Mouse (Mus musculus) layer of hippocampus, adult 9-10 months (tissue): ENCODE measurements around the gene Suv39h1.
"Not testable (repeated sequence)": the region's sequence is repeated elsewhere in the genome, so short reads cannot be mapped to it uniquely, and the experiment has no call there.

Source experiments
- DNase-seq: peaks from one replicate; pipeline ENCODE4 v3.0.0; 2022; ENCODE audit warnings: low spot score

Suv39h1 gene

DNA sequence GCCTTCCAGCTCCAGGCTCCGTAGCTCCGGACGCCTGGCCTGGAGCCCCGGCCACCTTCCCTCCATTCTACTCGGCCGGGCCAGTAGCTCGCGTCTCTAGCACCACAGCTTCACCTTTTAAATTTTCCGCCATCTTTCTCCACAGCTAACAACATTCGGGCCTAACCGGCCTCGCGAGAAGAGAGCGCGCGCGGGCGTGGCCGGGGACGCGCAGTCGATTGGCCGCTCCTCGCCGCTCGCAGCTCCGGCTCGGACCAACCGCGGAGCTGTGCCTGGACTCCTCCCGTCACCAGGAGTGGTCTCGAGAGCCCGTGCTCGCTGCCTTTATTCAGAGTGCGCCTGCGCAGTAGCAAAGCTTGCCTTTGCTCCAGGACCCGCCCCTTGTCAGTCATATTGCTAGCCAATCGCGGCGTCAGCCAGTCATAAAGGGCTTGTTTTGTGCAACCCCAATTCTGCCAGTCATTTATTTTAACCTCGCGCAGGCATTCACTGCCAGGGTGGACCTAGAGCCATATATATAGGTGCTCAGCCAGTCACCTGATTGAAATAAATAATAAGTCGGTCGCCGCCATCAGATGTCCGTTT lies at the start of gene Suv39h1:
Suv39h1 (minus strand) TSS at position 331 of the 585 bp plus-strand sequence.
- DNase-seq = peak; percentile 79

DNA sequence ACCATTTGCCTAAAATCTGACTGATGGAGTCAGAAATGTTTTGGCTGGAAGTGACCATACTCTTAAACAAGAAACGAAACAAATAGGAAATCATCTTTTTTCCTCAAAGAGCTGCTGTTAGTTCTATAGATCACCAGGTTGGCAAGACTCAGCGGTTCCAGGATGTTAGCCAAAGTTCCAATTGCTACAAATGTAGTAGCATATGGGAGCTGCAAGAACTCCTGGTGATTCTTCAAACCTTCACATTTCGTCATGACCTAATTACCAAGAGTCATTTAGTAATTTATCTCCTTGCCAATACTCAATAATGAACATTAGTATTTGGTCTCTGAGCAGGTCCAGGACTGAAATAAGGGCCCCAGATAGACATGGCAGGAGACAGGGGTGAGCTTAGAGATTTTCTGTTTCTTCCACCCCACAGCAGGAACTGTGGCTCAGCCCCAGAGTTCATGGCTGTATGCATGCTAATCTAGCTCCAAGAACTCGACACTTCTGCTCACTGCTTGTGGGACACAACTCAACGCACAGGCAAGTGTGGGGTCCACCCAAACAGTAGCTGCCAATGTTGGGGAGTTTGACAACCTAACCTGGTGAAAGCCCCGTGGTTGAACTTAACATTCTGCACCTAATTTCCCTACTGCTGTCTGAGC lies 49.4 kb upstream of the Suv39h1 start:
- DNase-seq = no peak

DNA sequence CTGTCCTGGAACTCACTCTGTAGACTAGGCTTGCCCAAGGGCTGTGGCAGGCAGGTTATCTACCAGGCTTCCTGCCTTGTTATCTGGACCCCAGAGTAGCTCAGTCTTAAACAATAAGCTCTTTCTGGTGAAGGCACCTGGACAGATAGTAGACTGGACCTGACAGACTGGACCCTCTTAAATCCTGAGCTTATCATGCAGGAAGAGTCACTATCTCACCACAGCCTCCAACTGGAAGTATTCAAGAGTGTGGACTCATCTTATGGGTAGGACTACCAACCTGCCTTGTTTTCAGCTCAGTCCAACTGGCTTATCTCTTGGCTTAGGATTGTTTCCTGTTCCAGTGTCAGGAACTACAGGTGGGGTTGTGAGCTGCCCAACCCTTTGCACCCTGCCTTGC lies 42.7 kb upstream of the Suv39h1 start:
- no peak for DNase-seq

DNA sequence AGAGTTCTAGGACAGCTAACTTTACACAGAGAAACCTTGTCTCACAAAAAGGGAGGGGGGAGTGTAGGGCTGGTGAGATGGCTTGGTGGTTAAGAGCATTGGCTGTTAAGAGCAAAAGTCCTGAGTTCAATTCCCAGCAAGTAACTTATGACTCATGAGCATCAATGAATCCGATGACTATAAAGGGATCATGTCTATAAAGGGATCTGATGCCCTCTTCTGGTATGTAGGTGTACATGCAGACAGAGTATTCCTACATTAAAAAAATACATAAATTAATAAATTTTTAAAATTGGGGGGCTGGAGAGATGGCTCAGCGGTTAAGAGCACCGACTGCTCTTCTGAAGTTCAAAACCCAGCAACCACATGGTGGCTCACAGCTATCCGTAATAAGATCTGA lies 40.7 kb upstream of the Suv39h1 start:
- DNase-seq = no peak

DNA sequence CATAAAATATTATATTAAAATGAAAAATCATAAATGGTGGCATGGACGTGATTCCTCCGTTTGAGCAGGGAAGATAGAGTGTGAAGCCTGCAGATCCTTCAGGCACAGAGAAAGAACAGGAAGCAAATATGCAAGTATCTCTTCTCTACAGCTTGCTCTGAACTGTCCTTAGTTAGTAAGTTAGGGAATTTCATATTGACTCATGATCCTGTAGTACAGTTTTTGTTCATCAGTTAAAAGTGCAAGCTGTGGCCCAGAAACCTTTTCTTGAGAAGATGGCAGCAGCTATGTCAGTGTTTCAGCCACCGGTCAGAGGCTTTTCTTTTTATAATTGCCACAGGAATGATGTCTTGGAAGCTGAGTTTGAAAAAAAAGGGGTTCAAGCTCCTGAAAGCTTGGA lies 30.5 kb upstream of the Suv39h1 start:
- no peak for DNase-seq

DNA sequence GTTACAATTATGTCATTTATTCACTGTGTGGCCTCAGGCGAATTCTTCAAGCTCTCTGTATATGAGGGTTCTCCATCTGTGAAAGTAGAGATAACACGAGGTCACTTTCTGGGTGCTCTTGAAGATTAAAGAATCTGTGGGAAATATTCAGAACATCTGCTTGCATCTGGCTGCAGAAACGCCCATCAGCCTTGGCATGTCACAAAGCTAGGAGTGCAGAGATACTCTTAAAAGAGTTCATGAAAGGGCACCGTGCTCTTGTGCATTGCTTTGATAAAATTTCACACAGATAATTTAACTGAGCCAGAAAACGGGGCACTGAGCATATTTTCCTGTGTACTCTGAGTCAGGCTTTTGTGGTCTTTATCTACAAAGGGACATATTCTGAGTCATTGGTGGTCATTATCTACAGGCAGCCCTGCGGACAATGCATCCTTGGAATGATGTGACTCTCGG lies 27.7 kb upstream of the Suv39h1 start:
- no peak for DNase-seq

DNA sequence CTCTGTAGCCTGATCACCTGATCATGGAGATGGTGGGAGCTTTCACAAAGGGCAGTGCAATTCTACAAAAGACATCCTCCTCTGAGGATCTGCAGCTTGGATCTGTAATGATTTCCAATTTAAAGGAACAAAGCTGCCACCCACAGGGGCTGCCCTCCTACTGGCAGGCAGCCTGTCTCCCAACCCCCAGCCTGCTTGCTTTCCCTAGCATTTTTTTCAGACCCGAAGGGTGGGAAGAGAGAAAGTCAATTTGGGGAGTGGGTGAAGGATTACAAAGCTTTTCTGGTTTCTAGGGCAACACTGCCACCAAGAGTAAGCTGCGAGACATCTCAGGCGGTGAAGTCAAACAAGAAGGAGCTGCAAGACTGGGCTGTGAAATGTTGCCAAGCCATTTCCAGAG lies 26.5 kb upstream of the Suv39h1 start:
- no peak for DNase-seq

DNA sequence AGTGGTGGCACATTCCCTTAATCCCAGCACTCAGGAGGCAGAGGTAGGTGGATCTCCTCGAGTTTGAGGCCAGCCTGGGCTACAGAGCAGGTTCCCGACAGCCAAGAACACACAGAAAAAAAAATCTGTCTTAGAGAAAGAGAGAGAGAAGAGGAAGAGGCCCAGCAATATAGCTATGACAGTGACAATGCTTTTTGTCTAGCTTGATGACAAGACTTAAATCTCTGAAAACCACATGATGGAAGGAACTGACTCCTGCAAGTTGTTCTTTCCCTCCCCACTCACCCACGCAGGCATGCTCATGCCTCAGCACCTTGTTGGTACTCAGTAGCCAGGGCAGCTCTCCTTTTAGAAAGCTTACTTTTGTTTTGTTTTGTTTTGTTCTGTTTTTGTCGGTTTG lies 24.9 kb upstream of the Suv39h1 start:
- no peak for DNase-seq

DNA sequence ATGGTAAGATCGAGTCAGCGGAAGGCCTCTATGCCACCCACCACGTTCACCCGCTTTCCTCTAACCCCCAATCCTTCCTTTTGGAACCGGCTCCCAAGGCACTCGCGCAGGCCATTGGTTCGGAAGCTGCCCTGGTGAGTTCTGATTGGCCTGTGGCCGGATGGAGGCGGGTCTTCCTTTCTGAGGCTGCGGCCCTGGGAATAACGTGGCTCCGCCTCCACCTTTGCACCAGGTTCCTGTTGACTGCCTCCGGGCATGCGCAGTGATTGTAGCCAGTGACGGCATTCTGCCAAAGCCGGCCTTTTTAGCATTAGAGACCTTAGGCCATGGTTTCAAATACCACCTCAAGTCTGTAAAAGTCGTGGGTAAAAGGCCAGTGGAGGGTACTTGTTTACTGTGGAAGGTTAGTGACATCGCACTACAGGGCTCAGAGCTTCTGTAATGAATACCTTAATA lies 22.3 kb upstream of the Suv39h1 start:
- DNase-seq = peak; percentile 93

DNA sequence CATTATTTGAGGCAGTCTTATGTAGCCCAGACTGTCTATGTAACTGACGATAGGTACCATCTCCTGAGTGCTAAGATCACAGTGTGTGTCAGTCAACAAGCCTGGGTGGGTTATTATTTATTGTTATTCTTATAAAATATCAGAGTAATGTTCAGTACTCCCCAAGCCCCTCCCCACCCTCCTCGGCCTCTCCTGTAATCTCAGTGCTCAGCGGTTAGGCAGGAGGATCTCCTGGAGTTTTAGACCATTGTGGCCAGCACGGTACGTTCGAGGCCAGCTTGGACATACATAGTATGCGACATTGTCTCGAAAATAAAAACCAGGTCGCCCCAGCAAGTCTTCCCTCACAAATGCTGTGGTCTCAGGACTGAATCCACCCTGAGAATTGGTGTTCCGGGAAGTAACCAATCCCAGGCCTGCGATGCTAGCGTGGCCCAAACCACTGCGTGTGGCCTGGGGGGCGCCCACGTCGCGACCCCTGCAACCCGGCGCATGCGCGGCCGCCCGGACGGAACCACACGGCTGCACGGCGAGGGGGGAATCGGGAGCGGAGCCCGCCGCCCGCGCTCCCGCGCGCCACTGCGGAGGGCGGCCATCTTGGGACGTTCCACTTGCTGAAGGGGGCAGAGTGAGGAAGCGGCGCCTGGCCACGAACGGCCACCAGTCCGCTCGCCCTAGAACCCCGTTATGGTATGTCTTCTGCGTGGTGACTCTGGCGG lies 21.7 kb upstream of the Suv39h1 start:
- peak; percentile 76 for DNase-seq

DNA sequence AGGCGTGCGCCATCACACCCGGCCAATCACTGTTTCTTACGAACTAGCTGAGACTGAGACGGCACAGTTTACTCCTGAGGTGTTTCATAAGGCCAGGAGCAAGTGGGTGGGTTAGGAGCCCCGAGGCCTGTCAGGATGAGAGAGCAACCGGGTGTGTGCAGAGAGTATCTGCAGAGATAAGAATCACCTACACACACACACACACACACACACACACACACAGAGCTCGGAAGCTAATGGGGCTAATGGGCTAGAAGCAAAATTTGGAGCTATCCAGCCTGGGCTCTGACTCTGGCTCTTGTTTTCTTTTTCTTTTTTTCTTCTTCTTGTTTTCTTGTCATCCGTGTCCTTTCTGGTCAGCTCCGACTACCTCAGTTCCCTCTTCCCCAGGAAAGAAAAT lies 21.0 kb upstream of the Suv39h1 start:
- no peak for DNase-seq

DNA sequence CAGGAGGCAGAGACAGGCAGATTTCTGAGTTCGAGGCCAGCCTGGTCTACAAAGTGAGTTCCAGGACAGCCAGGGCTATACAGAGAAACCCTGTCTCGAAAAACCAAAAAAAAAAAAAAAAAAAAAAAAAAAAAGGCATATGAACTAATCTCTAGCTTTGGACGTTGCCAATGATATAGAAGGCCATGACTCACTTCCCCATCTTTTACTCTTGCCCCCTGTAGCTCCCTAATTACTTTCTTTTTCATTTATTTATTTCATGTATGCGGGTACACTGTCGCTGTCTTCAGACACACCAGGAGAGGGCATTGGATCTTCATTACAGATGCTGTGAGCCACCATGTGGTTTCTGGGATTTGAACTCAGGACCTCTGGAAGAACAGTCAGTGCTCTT lies 16.4 kb upstream of the Suv39h1 start:
- DNase-seq = not testable (repeated sequence)

DNA sequence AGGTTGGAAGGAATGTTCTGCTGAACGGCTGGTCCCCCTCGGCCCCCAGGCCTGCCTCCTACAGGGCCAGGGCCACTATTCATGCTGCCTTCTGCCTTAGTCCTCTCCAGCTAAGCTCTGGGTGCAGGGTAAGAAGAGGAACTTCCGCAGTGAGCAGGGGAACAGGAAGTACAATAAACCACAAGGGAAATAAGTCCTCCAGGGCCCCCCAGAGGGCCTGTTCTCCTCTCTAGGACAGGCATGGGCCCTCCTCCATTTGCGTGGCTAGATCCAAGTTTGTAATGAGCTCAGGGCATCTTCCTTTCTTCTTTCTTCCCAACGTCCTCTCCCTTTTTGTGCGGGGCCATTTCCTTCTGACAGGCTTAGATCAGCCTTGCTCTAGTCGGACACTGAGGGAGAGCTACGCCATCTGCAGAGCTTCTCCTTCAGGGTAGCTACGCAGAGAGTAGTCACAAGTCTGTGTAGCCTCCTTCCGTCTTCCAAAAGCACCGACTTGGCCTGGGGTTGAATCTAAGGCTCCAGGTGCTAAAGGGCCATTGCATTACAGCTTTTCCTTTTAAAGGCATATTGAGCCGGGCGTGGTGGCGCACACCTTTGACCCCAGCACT lies 15.9 kb upstream of the Suv39h1 start, which contains the start of gene Was:
Was (minus strand) TSS at position 153 of the 608 bp plus-strand sequence.
- DNase-seq = no peak

DNA sequence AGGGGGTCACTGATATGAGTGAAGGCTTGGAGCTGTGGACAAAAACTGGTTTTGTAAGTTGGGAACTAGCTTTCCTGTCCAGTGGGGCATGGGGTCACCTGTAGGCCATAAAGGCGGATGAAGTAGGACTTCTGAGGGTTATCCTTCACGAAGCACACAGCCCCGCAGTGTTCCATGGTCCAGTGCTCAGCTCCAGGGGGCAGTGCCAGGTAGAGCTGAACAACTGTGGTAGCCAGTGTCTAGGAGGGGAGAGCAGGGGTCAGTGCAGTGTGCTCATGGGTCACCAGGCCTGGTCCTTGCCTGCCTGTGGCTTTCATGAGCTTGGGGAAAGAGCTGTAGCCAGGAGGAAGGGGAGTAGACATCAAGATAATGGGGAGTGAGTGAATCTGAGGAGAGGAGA lies 15.2 kb upstream of the Suv39h1 start:
- DNase-seq = no peak

DNA sequence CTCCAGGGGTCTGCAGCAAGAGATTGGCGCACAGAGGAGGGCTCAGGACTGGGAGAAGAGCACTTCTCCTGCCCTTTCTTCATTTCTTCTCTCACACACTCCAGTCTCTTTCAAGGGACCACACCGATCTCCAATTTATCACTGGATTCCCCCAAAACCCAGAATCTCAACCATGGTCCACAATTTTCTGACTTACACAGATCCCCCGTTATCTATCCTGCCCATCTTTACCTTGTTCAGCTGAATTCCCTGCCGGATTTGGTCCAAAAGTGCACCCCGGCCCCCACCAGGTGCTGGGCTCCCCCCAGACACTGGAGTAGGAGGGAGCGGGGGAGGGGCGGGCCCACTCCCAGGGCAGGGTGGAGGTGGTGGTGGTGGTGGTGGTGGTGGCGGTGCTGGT lies 11.1 kb upstream of the Suv39h1 start:
- no peak for DNase-seq

DNA sequence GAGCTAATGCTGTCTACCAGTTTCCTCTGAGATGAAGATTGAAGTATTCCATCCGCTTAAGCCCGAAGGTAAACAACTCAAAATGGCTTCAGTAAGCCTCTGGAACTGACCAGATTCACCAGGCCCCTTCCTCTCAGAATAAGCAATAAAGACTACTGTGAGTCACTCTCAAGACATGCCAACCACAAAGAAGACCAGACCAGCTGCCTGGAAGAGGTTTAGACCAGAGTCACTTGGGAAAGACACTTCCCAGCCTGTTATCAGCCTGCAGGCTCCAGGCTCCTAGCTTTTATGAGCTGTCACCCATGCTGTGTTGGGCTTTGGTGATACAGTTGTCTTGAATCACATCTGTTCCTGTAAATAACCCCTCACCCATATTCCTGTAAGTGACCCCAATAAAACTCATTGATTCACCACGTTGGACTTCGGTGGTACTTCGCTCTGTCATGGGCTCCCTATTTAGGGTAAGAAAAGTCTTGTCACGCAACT lies 10.3 kb upstream of the Suv39h1 start:
- no peak for DNase-seq

DNA sequence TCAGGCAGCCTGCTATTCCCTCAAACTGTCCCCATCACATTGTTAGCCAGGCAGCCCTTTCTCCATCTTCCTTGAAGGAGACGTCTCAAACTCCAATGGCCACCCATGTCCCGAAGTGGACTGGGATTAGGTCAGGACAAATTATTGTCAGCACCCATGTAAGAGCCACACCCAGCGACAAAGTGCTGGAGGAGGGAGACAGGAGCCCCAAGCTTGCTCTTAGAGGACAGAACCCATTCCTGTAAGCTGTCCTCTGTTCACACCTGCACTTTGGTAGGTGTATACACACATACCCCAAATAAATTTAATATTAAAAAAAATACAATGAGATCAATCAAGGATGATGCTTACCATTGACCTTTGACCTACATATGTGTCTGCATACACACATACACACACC lies 544 bp upstream of the Suv39h1 start:
- no peak for DNase-seq

DNA sequence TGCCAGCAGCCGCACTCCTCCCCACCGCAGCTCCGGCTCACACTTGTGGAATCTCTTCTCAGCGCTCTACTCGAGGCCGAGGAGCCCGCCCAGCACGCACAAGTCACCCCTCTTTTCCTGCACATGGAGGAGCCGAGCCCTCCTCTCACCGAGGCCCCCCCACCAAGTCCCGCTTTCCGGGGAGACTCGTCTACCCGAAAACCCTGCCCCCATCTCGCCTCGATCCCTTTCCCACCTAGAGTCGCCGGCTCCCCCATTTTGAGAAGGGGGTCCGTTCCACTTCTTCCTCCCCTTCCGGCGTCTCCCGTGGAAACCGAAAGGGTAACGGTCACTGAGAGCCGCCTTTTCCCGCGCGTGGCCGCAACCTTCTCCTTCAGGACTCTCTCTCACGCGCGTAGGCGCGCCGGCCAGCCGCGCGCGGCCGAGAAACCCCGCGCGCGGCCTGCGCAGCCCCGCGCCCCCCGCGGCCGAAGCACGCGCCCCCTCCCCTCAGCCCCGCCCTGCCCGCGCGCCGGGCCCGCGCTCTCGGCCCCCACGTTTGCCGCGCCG lies 605 bp downstream of the Suv39h1 start:
- DNase-seq = no peak

DNA sequence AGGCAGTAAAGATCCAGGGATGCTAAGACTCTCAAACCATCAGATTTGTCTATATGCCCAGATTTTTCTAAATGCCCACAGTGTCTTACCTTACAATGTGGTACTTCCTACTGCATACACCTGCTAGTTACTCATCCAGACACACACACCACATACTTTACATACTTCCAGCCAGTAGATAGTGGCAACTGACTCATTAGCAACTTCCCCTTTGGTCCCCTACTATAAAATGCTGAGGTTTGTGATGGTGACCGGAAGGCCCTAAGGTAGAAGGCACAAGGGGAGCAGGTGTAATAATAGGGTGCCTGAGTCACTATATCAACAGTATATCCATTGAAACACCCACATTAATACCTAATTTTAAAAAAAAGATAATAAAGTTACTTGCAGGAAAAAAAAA lies 5.4 kb downstream of the Suv39h1 start:
- no peak for DNase-seq

DNA sequence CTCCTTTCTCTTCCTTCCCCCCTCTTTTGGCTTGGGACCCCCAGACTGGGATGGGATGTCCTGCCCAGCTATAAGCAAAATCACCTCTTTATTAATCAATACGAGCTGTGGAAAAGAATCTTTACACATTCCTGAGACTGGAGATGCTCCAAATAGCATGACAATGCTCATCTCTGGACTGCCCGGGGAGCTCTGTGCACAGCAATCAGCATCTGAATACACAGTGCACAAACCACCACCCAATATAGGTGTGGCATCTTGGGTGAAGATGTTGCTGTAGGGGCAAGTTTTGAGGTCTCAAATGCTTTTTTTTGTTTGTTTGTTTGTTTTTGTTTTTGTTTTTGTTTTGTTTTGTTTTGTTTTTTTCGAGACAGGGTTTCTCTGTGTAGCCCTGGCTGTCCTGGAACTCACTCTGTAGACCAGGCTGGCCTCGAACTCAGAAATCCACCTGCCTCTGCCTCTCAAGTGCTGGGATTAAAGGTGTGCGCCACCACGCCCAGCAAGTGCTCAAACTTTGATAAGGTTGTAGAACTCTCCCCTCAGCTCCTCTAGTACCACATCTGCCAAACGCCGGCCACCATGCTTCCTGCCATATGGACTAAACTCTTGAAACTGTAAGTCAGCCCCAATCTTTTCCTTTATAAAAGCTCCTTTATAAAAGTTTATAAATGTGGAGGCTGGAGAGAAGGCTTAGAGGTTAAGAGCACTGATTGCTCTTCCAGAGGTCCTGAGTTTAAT lies 23.3 kb downstream of the Suv39h1 start:
- DNase-seq = not testable (repeated sequence)

DNA sequence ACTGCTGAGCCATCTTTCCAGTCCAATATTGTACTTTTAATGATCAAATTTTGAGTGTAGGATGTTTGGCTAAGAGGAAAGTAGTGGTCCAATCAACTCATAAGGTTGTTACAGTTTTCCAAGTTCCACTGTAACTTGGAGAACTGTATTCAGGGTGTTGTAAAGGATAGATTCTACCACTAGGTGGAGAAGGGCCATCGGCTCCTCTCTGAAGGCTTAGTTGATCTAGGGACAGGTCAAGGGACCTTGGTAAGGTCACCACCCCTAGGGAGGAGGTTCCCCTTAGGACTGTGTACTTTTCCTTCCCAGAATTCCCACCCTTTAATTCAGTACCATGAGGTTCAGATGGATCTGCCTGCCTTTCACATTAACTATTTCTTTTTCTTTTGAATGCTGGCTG lies 41.6 kb downstream of the Suv39h1 start:
- no peak for DNase-seq

DNA sequence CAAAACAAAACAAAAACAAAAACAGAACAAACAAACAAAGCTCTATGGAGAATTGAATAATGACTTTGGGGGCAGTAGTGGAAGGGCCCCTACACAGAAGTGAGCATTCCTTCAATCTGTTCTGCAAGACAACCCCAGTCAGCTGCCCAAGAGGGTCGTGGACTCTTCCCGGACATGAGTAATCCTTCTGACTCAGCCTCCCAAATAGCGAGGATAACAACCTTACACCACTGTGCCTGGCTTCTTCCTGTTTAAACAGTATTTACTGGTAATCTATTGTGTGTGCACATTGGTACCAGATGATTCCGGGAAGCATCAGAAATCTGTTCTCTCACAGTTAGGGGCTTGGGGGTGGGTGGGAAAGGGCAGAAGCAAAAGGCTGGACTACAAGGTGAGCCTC lies 47.7 kb downstream of the Suv39h1 start:
- DNase-seq = no peak
